Comparison of ENCODE assay signal across 10 mouse cellular contexts in the genomic region with DNA sequence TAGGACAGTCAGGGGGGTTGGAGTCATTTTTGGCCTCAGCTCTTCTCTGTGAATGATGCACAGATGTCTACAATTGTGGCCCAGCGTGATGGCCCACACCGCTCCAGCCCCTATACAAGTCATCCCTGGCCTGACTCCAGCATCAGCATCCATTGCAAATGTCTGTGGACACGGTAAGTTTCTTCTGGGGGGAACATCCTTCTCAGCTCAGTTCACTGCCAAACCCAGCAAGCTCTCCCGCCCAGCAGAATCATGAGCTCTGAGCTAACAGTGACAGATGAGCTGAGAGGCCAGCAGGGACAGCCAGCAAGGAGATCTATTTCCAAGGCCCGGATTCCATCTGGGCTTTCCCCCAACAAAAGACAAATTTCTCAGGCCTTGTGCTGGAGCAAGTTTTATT.
DNase-seq lines count a peak whose midpoint lies in the region; ATAC-seq lines count a peak whose summit lies in the region.
"Had no signal": no experiment of that assay in that cellular context is flagged by ENCODE, and none has a peak within 500 bp of the region (broad histone marks: within the 10 kb centered on the region; RNA-seq: fewer than 3 reads in every experiment).

No protein-coding gene starts in this region.

- no peaks in the 10 kb centered on the region for H3K27me3 ChIP-seq in forebrain, embryonic 14.5 days (replicated peaks; ENCODE audit: control insufficient read depth, insufficient read depth, low read length)
- H3K27me3 ChIP-seq in forebrain, embryonic 10.5 days (ENCODE audit: poor library complexity, severe bottlenecking): peaks cover 82% of the 10 kb centered on the region
- H3K27me3 ChIP-seq in liver, embryonic 12.5 days (replicated peaks): 0 out of 2 replicates have a peak, but pooled peaks cover 9% of the 10 kb centered on the region

- no peak overlapping the region for H3K9ac ChIP-seq in forebrain, embryonic 14.5 days (ENCODE audit: low read length)
- H3K9ac ChIP-seq in liver, embryonic 12.5 days: no peak overlapping the region
- H3K9ac ChIP-seq: liver, postnatal 0 days had no signal

- no peaks in the 10 kb centered on the region for H3K9me3 ChIP-seq in forebrain, embryonic 14.5 days (replicated peaks; ENCODE audit: control insufficient read depth, low read length)
- H3K9me3 ChIP-seq in forebrain, embryonic 10.5 days: no peaks in the 10 kb centered on the region
- H3K9me3 ChIP-seq in liver, embryonic 12.5 days (replicated peaks): no peaks in the 10 kb centered on the region

- H3K4me3 ChIP-seq in forebrain, embryonic 14.5 days (ENCODE audit: low read depth, low read length): no peak overlapping the region
- H3K4me3 ChIP-seq in forebrain, embryonic 10.5 days: no peak overlapping the region
- no peak overlapping the region for H3K4me3 ChIP-seq in liver, embryonic 12.5 days
- H3K4me3 ChIP-seq: layer of hippocampus, adult 2 months had no signal

- DNase-seq in forebrain, embryonic 14.5 days (ENCODE audit: low spot score): peak; percentile 41
- DNase-seq in forebrain, embryonic 10.5 days (ENCODE audit: extremely low spot score, low spot score): no peak
- peak; percentile 33 for DNase-seq in liver
- DNase-seq in gastrocnemius, postnatal 10 days: peak; percentile 44
- peak; percentile 69 for DNase-seq in lung, postnatal 36 days
- DNase-seq in yolk sac, embryonic 10.5 days (ENCODE audit: low spot score): no peak
- no peak for DNase-seq in layer of hippocampus, postnatal 10 days (ENCODE audit: low spot score in 2 of 2)
- DNase-seq: liver, postnatal 0 days had no signal

- H3K36me3 ChIP-seq in forebrain, embryonic 14.5 days (ENCODE audit: control insufficient read depth, insufficient read depth, low read length): no peaks in the 10 kb centered on the region
- H3K36me3 ChIP-seq in forebrain, embryonic 10.5 days (replicated peaks): no peaks in the 10 kb centered on the region
- H3K36me3 ChIP-seq in liver, embryonic 12.5 days: no peaks in the 10 kb centered on the region

- H3K27ac ChIP-seq in forebrain, embryonic 14.5 days (ENCODE audit: low read depth, low read length): no peak overlapping the region
- H3K27ac ChIP-seq in forebrain, embryonic 10.5 days: no peak overlapping the region
- H3K27ac ChIP-seq in liver, embryonic 12.5 days: no peak overlapping the region
- H3K27ac ChIP-seq: layer of hippocampus, adult 2 months had no signal

- no peak overlapping the region for H3K4me2 ChIP-seq in forebrain, embryonic 14.5 days (ENCODE audit: low read length)
- H3K4me2 ChIP-seq in liver, embryonic 12.5 days: no peak overlapping the region

- ATAC-seq in forebrain, embryonic 14.5 days: no peak
- ATAC-seq in liver, embryonic 12.5 days: no peak
- ATAC-seq: liver, postnatal 0 days had no signal

- peaks cover 6% of the 10 kb centered on the region for H3K4me1 ChIP-seq in forebrain, embryonic 14.5 days (ENCODE audit: control insufficient read depth, insufficient read depth, low read length)
- H3K4me1 ChIP-seq in forebrain, embryonic 10.5 days: peaks cover 24% of the 10 kb centered on the region
- peaks cover 19% of the 10 kb centered on the region for H3K4me1 ChIP-seq in liver, embryonic 12.5 days

- 74% methylated on average over 5 of the region's 5 CpGs for WGBS in forebrain, embryonic 14.5 days
- 81% methylated on average over 5 of the region's 5 CpGs for WGBS in forebrain, embryonic 10.5 days
- whole genome bisulfite sequencing in liver, embryonic 12.5 days (ENCODE audit: insufficient replicate concordance): 67% methylated on average over 5 of the region's 5 CpGs

Comparison
In these comparisons a context has a peak if more than half of its experiments do, and no peak if none do; other contexts are left out.
1. DNase-seq: peak in forebrain, embryonic 14.5 days (single experiment), liver (single experiment), gastrocnemius, postnatal 10 days (single experiment) and lung, postnatal 36 days (single experiment); none in forebrain, embryonic 10.5 days (single experiment), yolk sac, embryonic 10.5 days (single experiment) and layer of hippocampus, postnatal 10 days (0 of 2).